Mouse (Mus musculus): Measurements from ENCODE around the gene Nup93. TPM values are rescaled to one million over a fixed set of nuclear protein-coding genes. Genes with fewer than 3 reads are reported as not detected.
A peak's percentile ranks its signal among the peaks of the same experiment; 100 is the strongest.

Gene Nup93
- polyA plus RNA-seq, 1 experiment from 2014 or later, result 74.9 TPM

- Histone ChIP-seq H3K9ac (no peak overlapping the region), H3K9me3 (no peaks in the 10 kb centered on the region), H3K27ac (no peak overlapping the region), H3K4me1 (replicated peaks) (0 out of 2 replicates have a peak, but pooled peaks cover 4% of the 10 kb centered on the region), H3K36me3 (peaks cover 20% of the 10 kb centered on the region), H3K4me2 (replicated peaks) (no peak overlapping the region), H3K27me3 (replicated peaks) (no peaks in the 10 kb centered on the region), H3K4me3 (replicated peaks) (no peak overlapping the region)
- ATAC-seq, result peak; percentile 77
- WGBS, result 63% methylated on average over 7 of the region's 7 CpGs
Measured at GRCm38 (mm10) chr8:94306989-94307513, 92.7 kb downstream of the Nup93 start.

GRCm38 (mm10) chr8:94307652-94308051, 93.3 kb downstream of the Nup93 start:
- WGBS, result 69% methylated on average over 9 of the region's 9 CpGs
- no peaks in the 10 kb centered on the region for H3K27me3 ChIP-seq (replicated peaks)
- no peak overlapping the region for H3K4me2 ChIP-seq (replicated peaks)
- H3K27ac ChIP-seq, result no peak overlapping the region
- H3K9me3 ChIP-seq, result no peaks in the 10 kb centered on the region
- no peak for ATAC-seq
- H3K4me1 ChIP-seq (replicated peaks), result 0 out of 2 replicates have a peak, but pooled peaks cover 4% of the 10 kb centered on the region
- peaks cover 20% of the 10 kb centered on the region for H3K36me3 ChIP-seq
- no peak overlapping the region for H3K9ac ChIP-seq
- no peak overlapping the region for H3K4me3 ChIP-seq (replicated peaks)

- H3K27ac ChIP-seq, result no peak overlapping the region
Measured at GRCm38 (mm10) chr8:94314069-94314468, 99.7 kb downstream of the Nup93 start.

GRCm38 (mm10) chr8:94317249-94317648, 102.9 kb downstream of the Nup93 start:
- no peaks in the 10 kb centered on the region for H3K27me3 ChIP-seq (replicated peaks)
- H3K36me3 ChIP-seq, result no peaks in the 10 kb centered on the region
- H3K4me1 ChIP-seq (replicated peaks), result 0 out of 2 replicates have a peak, but pooled peaks cover 3% of the 10 kb centered on the region
- ATAC-seq, result no peak
- 92% methylated on average over 2 of the region's 2 CpGs for WGBS
- no peak overlapping the region for H3K9ac ChIP-seq
- no peak overlapping the region for H3K4me2 ChIP-seq (replicated peaks)
- no peak overlapping the region for H3K27ac ChIP-seq
- no peaks in the 10 kb centered on the region for H3K9me3 ChIP-seq
- no peak overlapping the region for H3K4me3 ChIP-seq (replicated peaks)

More at GRCm38 (mm10) chr8:94314069-94314468, 99.7 kb downstream of the Nup93 start:
- no peaks in the 10 kb centered on the region for H3K9me3 ChIP-seq
- peak; percentile 47 for ATAC-seq
- H3K4me1 ChIP-seq (replicated peaks), result 0 out of 2 replicates have a peak, but pooled peaks cover 3% of the 10 kb centered on the region
- no peaks in the 10 kb centered on the region for H3K27me3 ChIP-seq (replicated peaks)
- WGBS, result 84% methylated on average over 2 of the region's 2 CpGs
- no peak overlapping the region for H3K9ac ChIP-seq
- H3K36me3 ChIP-seq, result peaks cover 6% of the 10 kb centered on the region; the same call in 1 of the 2 replicates
- H3K4me2 ChIP-seq (replicated peaks), result no peak overlapping the region
- H3K4me3 ChIP-seq (replicated peaks), result no peak overlapping the region

- no peak overlapping the region for H3K4me2 ChIP-seq (replicated peaks)
- ATAC-seq, result no peak
- H3K9ac ChIP-seq, result no peak overlapping the region
- no peaks in the 10 kb centered on the region for H3K9me3 ChIP-seq
- 0 out of 2 replicates have a peak, but pooled peaks cover 3% of the 10 kb centered on the region for H3K4me1 ChIP-seq (replicated peaks)
- H3K27ac ChIP-seq, result no peak overlapping the region
- 96% methylated on average over 2 of the region's 2 CpGs for WGBS
- no peaks in the 10 kb centered on the region for H3K36me3 ChIP-seq
- H3K27me3 ChIP-seq (replicated peaks), result no peaks in the 10 kb centered on the region
- no peak overlapping the region for H3K4me3 ChIP-seq (replicated peaks)
Measured at GRCm38 (mm10) chr8:94317691-94318090, 103.3 kb downstream of the Nup93 start.

- no peak for ATAC-seq
- 67% methylated on average over 2 of the region's 2 CpGs for WGBS
- H3K4me1 ChIP-seq (replicated peaks), result 0 out of 2 replicates have a peak, but pooled peaks cover 3% of the 10 kb centered on the region
Measured at GRCm38 (mm10) chr8:94320036-94320435, 105.7 kb downstream of the Nup93 start.

GRCm38 (mm10) chr8:94322083-94322482, 107.7 kb downstream of the Nup93 start:
- no peak overlapping the region for H3K4me2 ChIP-seq (replicated peaks)
- H3K4me3 ChIP-seq (replicated peaks), result no peak overlapping the region
- WGBS, result 77% methylated on average over 4 of the region's 4 CpGs
- H3K9me3 ChIP-seq, result no peaks in the 10 kb centered on the region
- H3K4me1 ChIP-seq (replicated peaks), result 0 out of 2 replicates have a peak, but pooled peaks cover 3% of the 10 kb centered on the region
- no peaks in the 10 kb centered on the region for H3K27me3 ChIP-seq (replicated peaks)
- H3K27ac ChIP-seq, result no peak overlapping the region
- no peak overlapping the region for H3K9ac ChIP-seq
- no peaks in the 10 kb centered on the region for H3K36me3 ChIP-seq
- no peak for ATAC-seq

More at GRCm38 (mm10) chr8:94320036-94320435, 105.7 kb downstream of the Nup93 start:
- H3K36me3 ChIP-seq, result no peaks in the 10 kb centered on the region
- no peaks in the 10 kb centered on the region for H3K27me3 ChIP-seq (replicated peaks)
- no peak overlapping the region for H3K4me2 ChIP-seq (replicated peaks)
- H3K27ac ChIP-seq, result no peak overlapping the region
- H3K9ac ChIP-seq, result no peak overlapping the region
- H3K4me3 ChIP-seq (replicated peaks), result no peak overlapping the region
- no peaks in the 10 kb centered on the region for H3K9me3 ChIP-seq

- ATAC-seq, result no peak
- Histone ChIP-seq H3K4me1 (replicated peaks) (no peaks in the 10 kb centered on the region), H3K27me3 (replicated peaks) (no peaks in the 10 kb centered on the region), H3K4me2 (replicated peaks) (no peak overlapping the region), H3K9me3 (no peaks in the 10 kb centered on the region), H3K4me3 (replicated peaks) (no peak overlapping the region), H3K9ac (no peak overlapping the region), H3K36me3 (no peaks in the 10 kb centered on the region), H3K27ac (no peak overlapping the region)
- 81% methylated on average over 6 of the region's 6 CpGs for WGBS
Measured at GRCm38 (mm10) chr8:94323041-94323440, 108.7 kb downstream of the Nup93 start.

- no peak overlapping the region for H3K27ac ChIP-seq
- no peaks in the 10 kb centered on the region for H3K9me3 ChIP-seq
- H3K27me3 ChIP-seq (replicated peaks), result no peaks in the 10 kb centered on the region
- no peak for ATAC-seq
- no peak overlapping the region for H3K4me3 ChIP-seq (replicated peaks)
- no peak overlapping the region for H3K4me2 ChIP-seq (replicated peaks)
- H3K4me1 ChIP-seq (replicated peaks), result no peaks in the 10 kb centered on the region
- no peak overlapping the region for H3K9ac ChIP-seq
- WGBS, result 52% methylated on average over 12 of the region's 12 CpGs
- H3K36me3 ChIP-seq, result no peaks in the 10 kb centered on the region
Measured at GRCm38 (mm10) chr8:94324071-94324470, 109.7 kb downstream of the Nup93 start.

GRCm38 (mm10) chr8:94326016-94326415, 111.7 kb downstream of the Nup93 start:
- H3K9me3 ChIP-seq, result no peaks in the 10 kb centered on the region
- H3K9ac ChIP-seq, result no peak overlapping the region
- no peak for ATAC-seq
- 63% methylated on average over 4 of the region's 4 CpGs for WGBS
- H3K4me1 ChIP-seq (replicated peaks), result no peaks in the 10 kb centered on the region
- H3K27me3 ChIP-seq (replicated peaks), result no peaks in the 10 kb centered on the region
- no peak overlapping the region for H3K4me3 ChIP-seq (replicated peaks)
- no peaks in the 10 kb centered on the region for H3K36me3 ChIP-seq
- no peak overlapping the region for H3K4me2 ChIP-seq (replicated peaks)
- H3K27ac ChIP-seq, result no peak overlapping the region

GRCm38 (mm10) chr8:94328932-94329728, 114.8 kb downstream of the Nup93 start, which contains the start of gene Slc12a3:
Slc12a3 (plus strand) TSS chr8:94329201.
- Histone ChIP-seq H3K4me1 (replicated peaks) (no peaks in the 10 kb centered on the region), H3K36me3 (no peaks in the 10 kb centered on the region), H3K9ac (no peak within 1 kb of the TSS), H3K4me2 (replicated peaks) (no peak within 1 kb of the TSS), H3K4me3 (replicated peaks) (no peak within 1 kb of the TSS), H3K9me3 (no peaks in the 10 kb centered on the region), H3K27ac (no peak within 1 kb of the TSS), H3K27me3 (replicated peaks) (no peaks in the 10 kb centered on the region)
- 80% methylated on average over 21 of the region's 21 CpGs for WGBS
- no peak for ATAC-seq

- ATAC-seq, result peak; percentile 67; the same call in 1 of the 2 replicates
- H3K4me1 ChIP-seq (replicated peaks), result no peaks in the 10 kb centered on the region
- 23% methylated on average over 4 of the region's 4 CpGs for WGBS
- no peak overlapping the region for H3K27ac ChIP-seq
- H3K9ac ChIP-seq, result no peak overlapping the region
- H3K9me3 ChIP-seq, result no peaks in the 10 kb centered on the region
- no peaks in the 10 kb centered on the region for H3K27me3 ChIP-seq (replicated peaks)
- H3K4me3 ChIP-seq (replicated peaks), result no peak overlapping the region
- H3K36me3 ChIP-seq, result no peaks in the 10 kb centered on the region
- H3K4me2 ChIP-seq (replicated peaks), result no peak overlapping the region
Measured at GRCm38 (mm10) chr8:94330733-94331132, 116.4 kb downstream of the Nup93 start.

Data from intestine, embryonic 15.5 days (tissue).